Mouse (Mus musculus): ENCODE measurements around the gene Sox8.

Sox8 gene

DNA sequence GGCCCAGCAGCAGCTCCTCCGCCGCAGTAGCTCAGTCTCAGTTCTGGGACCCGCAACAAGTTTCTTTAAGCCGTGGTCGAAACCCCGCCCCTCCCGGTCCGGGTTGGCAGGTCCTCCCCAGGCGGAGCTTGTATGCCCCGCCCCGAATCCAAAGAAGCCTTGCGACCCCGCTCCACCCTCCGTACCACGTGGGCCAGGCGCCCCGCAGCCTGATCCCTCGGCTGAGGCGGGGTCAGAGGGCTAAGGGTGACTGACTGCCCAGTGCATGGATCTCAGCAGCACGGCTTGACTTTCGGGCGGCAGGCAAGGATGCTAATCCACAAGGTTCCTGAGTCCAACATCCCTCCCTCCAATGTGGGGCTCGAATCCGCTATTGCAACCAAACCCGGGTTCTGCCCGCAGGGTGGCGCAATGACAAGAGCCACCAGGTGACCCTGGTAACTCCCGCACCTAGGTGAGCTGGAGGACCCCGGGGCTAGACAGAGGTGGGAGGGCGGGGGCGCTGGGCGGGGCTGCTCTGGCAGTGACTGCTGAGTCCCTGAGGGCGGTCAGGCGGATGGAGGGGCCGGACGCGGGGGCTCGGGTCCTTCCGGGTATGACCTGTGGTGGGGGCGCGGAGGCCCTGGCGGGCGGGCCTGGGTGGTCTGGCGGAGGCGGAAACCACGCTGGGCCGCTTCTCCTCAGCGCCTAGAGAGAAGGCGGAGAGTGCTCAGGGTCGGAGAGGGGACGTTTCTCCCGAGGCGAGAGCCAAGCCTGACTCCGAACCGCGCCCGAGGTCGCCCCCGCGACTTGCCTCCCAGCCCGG is at the start of gene Sox8:
TSS of gene Sox8 (minus strand) at position 39 of the 805 bp plus-strand sequence.
- DNase-seq (ENCODE audit: low spot score), result peak; percentile 78

DNA sequence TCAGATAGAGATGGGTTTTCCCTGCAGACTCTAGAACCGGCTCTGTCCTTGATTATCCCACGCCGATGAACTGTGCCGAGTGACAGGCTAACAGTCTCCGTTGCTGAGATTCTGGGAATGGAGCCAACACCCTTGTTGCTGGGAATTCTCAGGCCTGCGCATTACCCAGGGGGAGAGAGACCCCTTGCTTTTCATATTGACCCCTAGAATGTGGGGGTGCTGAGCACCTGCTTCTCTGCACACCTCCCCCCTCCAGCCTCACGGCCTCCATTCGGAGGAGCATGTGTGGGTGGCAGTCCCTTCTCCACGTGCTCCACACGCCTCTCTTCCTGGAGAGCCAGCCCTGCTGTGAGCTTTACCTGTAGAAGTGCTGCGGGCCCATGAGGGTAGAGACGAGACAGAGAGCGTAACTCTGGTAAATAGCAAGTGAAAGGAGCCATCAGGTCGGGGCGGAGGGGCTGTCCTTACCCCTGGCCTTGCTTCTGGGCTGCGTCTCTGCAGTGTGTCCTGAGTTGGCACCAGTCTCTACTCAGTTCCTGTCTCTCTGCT is 48.1 kb upstream of the Sox8 start:
- no peak for DNase-seq (ENCODE audit: low spot score)

DNA sequence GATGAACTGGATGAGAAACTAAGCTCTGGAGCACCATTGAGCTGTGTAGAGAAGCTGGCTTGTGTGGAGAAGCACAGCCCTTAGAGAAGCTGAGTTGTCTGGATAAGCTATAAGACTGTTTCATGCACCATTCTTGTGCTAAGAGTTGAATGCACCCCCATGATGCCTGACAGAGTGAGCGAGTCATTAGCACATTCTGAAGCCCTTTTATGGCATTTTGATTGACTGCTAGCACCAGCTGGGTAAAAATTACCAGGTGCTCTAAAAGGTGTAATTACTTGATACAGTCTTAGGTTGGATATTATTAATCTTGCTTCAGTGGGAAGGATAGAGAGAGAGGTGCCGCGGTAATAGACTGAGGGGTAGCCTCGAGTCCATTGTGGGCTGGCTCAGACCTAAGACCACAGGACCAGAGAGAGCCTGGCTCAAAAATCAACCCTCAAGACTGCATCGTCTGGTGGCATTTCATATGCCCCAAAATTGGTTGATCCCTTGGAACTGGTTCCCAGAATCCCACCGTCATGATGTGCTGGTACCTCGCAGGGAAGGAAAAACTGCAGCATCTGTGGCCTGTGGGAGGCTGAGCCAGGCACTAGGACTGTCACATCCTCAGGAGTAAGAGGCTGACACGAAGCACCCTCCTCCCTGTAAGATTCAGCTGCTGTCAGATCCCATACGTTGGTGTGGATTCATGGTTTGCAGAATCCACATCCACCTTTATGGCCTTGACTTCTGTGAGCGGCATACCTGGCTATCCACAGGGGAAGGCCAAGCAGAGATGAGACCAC is 44.4 kb upstream of the Sox8 start:
- DNase-seq (ENCODE audit: low spot score), result no peak

DNA sequence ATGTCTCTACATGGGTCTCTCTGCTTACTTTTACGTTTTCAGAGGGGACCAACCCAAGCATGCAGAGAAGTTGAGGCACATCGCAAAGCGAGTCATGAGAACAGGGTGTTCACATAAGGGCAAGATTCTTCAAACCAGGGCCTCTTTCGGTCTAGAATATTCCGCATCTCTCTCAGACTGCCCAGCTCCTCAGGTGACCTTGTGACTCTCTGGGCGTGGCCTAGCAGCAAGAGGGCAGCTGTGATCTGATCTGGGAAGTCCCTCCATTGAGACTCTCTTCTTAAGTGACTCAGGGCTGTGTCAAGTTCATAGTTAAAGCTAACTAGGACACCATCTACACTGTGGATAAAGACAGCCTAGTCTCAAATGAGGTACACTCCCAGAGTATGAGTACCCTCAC is 42.8 kb upstream of the Sox8 start:
- no peak for DNase-seq (ENCODE audit: low spot score)

DNA sequence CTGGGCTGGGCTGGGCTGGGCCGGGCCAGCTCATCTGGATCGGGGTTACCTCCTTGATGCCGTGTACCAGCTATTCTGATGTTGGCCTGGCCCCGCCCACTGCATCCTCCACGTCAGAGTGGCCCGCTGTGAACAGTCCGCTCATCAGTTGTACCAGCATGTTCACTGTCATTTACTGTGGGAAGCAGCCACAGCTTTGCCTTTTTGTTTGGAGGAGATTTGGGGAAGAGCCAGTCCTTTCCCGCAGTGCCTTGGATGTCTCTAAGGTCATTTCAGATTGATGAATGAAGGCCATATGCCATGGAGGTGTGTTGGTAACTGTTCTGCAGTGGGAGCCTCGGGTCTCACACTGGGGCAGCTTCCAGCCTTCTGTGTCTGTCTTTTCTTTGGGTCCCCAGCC is 42.1 kb upstream of the Sox8 start:
- no peak for DNase-seq (ENCODE audit: low spot score)

DNA sequence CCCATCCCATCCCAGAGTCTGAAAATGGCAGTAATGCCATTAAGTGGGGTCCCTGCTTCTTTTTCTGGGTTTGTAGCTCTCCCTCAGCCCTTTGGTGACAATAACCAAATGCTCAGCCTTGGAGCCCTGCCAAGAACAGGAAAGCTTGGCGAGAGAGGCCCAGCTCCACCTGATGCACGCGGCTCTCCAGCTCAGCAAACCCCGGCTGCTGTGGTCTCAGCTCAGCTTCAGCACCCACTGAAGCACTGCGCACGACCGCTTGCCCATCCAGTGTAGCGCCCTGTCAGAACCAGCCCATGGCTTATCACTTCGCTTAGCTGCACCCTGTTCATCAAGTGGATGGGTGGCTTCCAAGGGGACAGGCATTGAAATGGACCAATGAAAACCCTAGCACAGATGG is 39.7 kb upstream of the Sox8 start:
- no peak for DNase-seq (ENCODE audit: low spot score)

DNA sequence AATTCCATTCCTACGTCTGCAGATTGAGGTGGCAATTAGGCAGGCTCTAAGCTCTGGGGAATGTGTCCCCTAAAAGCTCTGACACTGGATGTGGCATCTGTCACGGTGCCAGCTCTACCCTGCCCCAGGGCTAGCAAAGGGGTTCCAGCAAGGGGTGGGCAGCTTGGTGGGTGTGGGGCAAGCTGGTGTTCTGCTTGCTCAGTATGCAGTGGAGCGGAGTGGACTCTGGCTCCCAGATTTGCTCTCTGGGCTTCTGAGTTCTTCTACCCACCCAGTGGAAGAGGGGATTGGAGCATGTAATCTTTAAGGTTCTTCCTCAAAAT is 39.0 kb upstream of the Sox8 start:
- no peak for DNase-seq (ENCODE audit: low spot score)

DNA sequence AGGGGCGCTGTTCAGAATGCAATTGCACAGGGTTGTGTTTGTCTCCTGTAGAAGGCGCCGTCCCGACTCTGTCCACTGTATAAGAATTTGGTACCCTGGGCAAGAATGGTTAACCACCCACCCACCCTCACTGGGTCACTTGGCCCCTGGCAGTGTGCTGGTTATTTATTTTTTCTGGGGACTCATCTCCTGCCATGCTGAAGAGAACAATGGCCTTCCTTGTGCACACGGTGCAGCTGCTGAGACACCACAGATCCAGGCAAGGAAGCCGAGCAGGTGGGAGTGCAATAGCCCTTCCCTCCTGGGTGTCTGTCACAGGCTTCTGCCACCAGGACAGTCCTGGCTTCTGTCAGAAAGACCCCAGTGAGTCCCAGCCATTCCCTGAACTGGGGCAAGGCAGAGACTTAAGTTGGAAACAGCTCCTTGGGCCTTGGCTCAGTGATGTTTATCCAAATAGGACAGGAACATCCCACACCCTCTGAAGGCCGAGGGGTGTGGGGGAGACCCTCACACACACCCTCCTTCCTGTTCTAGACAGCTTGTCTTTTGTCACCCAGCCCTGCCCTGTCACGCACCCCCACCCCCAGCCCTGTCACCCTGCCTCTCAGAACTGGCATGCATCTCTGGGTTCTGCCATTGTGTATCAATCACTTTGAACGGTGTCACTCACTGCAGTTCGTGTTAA is 38.5 kb upstream of the Sox8 start:
- DNase-seq (ENCODE audit: low spot score), result no peak

DNA sequence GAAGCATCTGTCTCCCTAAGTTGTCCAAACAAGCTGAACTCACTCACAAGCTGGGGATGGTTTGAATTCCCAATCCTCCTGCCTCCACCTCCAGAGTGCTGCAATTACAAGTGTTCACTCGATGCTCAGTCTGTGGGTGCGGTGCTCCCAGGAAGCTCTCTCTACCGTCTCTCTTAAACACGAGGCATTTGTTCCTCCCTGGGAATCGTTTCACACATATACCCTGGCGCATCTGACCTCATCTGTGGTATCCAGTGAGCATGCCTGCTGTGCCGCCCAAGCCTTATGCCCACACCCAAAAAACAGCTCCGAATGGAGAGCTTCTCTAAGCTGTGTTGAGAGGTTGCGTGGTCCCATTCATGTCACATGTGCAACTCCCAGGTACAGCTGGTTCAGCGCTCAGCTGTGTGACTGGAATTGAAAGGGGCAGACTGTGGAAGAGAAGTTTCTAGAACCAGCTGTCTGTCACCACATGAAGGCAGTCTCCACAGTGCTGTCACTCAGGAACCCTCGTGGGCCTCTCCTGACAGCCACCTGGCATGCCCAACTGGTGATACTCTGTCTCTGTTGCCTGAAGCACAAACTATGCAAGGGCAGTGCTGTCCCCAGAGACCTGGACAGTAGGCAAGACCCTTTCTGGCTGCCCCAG is 37.8 kb upstream of the Sox8 start:
- no peak for DNase-seq (ENCODE audit: low spot score)

DNA sequence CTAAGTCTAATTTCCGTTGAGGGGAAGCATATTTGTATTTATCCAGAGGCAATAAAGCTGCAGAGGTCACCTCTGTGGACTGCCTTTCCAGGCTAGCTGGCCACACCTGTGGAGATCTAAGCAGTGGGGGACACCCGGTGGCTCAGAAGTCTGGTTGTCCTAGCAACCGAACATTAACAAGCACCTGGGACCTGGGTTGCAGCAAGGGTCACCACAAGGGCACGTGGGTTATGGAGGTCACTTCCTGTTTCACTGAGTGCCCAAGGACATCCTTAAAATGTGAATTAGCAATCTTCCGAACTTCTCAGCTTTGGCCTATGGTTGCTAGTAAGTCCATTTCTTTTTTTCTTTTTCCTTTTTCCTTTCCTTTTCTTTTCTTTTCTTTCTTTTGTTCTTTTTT is 33.7 kb upstream of the Sox8 start:
- DNase-seq (ENCODE audit: low spot score), result no peak

DNA sequence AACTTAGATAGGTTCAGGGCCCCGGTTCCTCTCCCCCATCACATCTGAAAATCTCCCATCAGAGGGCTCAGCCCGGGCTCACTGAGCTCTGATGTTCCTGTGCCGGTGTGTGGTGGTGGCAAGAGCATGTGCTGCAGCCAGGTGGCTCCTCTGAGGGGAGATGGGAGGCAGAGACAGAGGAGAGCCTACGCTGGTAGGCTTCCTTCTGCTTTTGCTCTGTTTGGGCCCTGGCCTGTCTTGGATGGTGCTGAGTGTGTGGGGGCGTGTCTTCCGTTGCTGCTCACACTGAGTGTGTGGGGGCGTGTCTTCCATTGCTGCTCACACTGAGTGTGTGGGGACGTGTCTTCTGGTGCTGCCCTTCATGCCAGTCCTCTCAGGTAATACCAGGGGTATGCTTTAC is 31.9 kb upstream of the Sox8 start:
- DNase-seq (ENCODE audit: low spot score), result no peak

DNA sequence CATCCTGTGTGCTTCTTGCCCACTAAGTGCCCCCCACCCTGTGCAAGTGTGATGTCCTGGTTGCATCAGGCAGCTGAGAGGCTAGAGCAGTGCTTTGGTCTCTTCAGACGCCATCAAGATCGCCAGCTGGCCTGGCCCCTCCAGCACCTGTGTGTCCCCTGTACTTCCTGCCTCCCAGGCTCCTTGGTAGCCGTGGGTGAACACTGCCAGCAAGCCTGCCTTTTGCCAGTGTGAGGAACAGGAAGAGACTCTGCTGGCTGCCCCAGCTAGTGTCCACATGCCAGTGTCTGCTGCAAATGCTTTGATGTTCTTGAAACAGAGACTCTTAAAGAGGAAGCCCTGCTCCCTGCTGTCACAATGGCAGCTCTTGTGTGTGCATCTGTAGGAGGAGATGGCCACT is 27.1 kb upstream of the Sox8 start:
- DNase-seq (ENCODE audit: low spot score), result no peak

DNA sequence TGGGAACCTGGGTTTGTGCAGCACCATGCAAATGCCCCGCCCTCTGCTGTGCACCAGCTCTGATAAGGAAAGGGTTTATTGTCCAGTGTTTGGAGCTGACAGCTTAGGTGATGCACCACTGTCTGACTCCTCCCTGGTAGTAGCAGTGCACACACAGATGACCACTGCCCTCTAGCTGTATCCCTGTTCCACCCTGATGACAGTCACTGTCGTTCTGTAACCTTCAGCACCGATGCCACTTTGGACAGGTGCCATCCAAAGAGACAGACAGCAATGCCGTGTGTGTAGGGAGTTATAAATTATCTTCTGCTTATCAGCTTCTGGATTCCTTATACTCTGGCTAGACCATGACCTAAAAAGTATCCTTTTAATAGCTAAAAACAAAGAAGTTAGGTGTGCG is 25.0 kb upstream of the Sox8 start:
- DNase-seq (ENCODE audit: low spot score), result no peak

DNA sequence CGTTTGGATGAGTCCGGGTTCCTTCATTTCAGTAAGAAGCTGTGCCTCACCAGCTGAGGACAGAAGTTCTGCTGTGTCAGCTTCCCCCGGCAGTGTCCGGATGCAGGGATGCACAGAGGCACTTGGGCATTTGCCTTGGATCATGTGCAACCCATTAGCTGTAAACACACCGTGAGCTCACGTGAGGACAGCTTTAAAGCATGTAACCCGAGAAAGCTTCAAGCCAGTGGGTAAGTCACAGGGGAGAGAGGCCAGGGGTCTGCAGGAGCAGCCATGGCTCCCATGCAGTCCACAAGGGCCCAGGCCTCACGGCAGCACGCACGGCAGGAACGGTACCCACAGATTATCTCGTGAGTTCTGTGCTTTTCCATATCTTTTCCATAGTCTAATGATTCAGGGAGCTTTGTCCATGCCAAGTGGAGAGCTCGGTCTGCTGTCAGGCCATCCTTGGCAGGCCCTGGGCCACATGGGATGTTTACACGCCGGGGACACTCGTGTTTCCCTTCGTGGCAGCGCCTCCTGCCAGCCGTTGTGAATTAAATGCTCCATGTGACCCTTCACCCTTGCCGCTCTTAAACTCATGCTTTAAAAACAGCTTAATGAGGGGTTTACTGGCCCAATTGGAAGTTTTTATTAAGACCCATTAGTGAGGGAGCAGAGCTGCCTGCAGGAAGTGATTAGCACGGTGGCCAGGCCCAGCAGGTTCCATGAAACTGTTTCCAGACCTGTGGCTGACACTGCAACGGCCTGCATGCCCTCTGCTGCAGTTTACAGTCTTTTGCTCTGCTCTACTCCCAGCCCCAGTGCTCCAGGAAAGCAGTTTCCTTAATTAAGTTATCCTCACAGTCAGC is 23.1 kb upstream of the Sox8 start:
- DNase-seq (ENCODE audit: low spot score), result no peak

DNA sequence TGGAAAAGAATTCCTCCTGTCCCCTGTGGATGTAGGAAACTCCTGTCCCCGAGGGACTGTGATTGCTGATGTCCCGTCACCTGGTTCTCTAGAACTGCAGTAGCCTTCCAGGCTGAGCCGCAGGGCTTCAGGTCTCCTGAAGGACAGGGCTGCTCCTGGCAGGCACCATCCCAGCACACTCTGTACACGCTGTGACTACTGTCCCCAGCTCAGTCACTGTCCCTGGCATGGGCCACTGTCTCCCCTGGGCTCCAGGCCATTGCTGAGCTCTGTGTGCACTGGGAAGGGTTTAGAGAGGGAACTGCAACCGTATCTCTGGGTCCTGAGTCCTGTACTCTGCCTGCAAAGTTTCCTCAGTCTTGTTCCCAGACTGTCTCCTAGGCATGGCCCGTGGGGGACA is 21.9 kb upstream of the Sox8 start:
- no peak for DNase-seq (ENCODE audit: low spot score)

DNA sequence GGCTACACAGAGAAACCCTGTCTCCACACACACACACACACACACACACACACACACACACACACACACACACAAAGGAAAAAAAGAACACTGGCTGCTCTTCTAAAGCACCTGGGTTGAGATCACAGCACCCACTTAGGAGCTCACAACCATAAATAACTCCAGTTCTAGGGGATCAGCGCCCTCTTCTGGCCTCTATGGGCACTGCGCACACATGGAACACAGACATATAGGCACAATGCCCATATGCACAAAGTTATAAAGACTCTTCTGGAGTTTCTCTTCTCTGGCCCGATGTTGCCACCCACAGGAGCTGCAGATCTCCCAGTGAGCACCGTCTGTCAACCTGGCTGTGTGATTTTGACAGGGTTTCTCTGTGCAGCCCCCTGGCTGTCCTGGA is 20.5 kb upstream of the Sox8 start:
- no peak for DNase-seq (ENCODE audit: low spot score)

DNA sequence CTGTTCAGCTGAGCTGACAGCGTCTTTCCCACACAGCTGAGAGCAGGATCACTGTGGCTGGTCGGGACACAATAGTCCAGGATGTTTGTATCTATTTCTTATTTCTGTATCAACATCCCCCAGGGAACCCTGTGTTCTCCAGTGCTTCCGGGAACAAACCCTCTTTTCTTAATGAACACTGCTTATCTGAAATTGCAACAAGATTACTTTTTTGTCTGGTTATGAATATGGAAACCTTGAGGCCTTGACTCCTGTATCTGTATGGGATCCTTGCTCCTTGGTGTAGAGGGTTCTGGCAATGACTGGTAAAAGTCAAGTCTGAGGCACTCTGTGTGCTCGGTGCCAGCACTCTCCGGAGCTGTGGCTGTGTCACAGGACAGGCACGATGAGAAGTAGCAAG is 19.6 kb upstream of the Sox8 start:
- no peak for DNase-seq (ENCODE audit: low spot score)

DNA sequence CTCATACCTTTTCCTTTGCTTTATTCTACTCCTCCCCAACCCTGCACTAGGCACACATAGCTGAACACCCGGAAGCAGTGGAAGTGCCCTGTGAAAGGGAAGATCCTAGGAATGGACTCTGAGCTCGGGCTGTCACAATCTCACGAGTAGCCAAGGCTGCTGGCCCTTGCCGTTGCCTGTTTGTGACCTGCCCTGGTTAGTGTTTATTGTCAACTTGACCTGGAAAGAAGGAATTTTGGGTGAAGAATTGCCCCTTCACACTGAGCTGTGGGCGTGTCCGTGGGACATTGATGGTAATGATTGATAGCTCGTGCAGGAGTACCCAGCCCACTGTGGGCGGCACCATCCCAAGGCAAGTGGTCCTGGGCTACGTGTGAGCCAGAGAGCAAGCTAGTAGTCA is 14.2 kb upstream of the Sox8 start:
- DNase-seq (ENCODE audit: low spot score), result no peak

DNA sequence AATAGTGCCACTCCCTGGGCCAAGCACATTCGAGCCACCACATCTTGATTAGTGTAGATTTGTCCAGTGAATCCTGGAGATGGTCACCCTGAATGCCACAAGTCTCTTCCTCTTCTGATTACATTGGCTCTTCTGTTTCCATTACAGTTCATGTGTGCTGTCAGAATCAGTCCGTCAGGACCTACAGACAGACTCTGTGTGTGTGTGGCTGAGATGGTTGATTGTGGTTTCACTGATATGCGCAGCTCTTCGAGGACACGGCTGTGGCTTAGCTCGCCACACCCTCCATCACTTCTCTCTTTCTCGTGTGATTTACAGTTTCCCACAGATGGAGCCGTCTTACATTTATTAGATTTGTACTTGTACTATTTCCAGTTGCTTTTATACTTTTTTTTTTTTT is 13.4 kb upstream of the Sox8 start:
- no peak for DNase-seq (ENCODE audit: low spot score)

DNA sequence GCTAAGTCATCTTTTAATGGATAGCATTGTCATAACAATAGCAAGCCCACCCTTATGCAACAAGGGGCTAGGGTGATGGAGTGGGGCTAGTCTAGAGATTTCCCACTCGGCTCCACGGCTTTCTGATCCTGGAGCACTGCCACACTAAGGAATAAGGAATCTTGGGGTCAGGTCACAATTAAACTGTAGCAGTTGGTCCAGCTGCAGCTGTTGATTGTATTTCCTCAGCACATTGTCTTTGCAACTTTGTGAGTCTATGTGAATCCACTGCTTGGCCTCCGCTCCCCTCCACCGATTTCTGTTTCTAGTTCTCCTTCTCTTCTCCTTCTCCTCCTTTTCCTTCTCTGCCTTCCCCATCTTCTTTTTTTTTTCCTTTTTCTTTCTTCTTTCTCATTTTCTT is 12.6 kb upstream of the Sox8 start:
- no peak for DNase-seq (ENCODE audit: low spot score)

DNA sequence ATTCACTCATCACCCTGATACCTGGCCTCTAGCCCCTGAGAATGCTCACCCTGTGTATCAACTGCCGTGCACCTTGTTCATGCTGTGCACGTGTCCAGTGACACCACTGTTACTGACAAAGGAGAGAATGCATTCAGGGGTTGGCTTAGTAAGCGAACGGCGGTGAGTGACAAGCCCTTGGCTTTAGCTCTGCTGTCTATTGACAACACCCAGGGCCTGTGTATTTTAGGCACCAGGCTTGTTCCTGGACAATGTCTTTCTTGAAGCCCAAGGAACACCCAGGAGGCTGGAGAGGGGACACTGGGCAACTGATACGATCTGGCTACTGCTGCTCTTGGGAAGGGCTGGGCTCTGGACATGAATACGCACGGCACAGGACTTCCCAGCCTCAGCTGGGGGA is 11.6 kb upstream of the Sox8 start:
- no peak for DNase-seq (ENCODE audit: low spot score)
